Mouse (Mus musculus) heart, embryonic 11.5 days (tissue): ENCODE data around the gene Cbx3. TPM values are rescaled to one million over a fixed set of nuclear protein-coding genes. Genes with fewer than 3 reads are reported as not detected.

ENCODE experiments used
- ATAC-seq: fragments of 200-750 bp; cut with Nextera tagmentation; replicated peaks from 2 replicates; pipeline ENCODE4 v1.8.0; 2017; ENCODE audit warnings: moderate library complexity; ENCODE audit not compliant: insufficient number of reproducible peaks, low FRiP score, low TSS enrichment
- H3K27ac ChIP-seq: fragments of 300-500 bp; sonication (generic); 2 replicates; pipeline ENCODE4 v1.5.1; 2014; ENCODE audit warnings: mild to moderate bottlenecking, low read depth, low read length
- H3K27me3 ChIP-seq: fragments of 300-500 bp; sonication (generic); 2 replicates; pipeline ENCODE4 v1.6.1; 2014; ENCODE audit warnings: mild to moderate bottlenecking, low read length, mixed read lengths; ENCODE audit not compliant: control insufficient read depth, insufficient read depth
- H3K36me3 ChIP-seq: fragments of 300-500 bp; sonication (generic); 2 replicates; pipeline ENCODE4 v1.6.1; 2014; ENCODE audit warnings: mild to moderate bottlenecking, low read length, moderate library complexity, mixed read lengths; ENCODE audit not compliant: control insufficient read depth, insufficient read depth
- H3K4me1 ChIP-seq: fragments of 300-500 bp; sonication (generic); 2 replicates; pipeline ENCODE4 v1.6.1; 2014; ENCODE audit warnings: low read length; ENCODE audit not compliant: control insufficient read depth, insufficient read depth
- H3K4me2 ChIP-seq: fragments of 300-500 bp; sonication (generic); 2 replicates; pipeline ENCODE4 v1.6.1; 2014; ENCODE audit warnings: mild to moderate bottlenecking, moderate library complexity
- H3K4me3 ChIP-seq: fragments of 300-500 bp; sonication (generic); 2 replicates; pipeline ENCODE4 v1.5.1; 2014; ENCODE audit warnings: low read depth, low read length
- H3K9ac ChIP-seq: fragments of 300-500 bp; sonication (generic); 2 replicates; pipeline ENCODE4 v1.6.1; 2014; ENCODE audit warnings: mild to moderate bottlenecking, low read depth, low read length, moderate library complexity
- H3K9me3 ChIP-seq: fragments of 300-500 bp; sonication (generic); replicated peaks from 2 replicates; pipeline ENCODE4 v1.6.1; 2016; ENCODE audit warnings: low read length; ENCODE audit not compliant: control insufficient read depth
- WGBS: fragments of 180-500 bp; shearing (Covaris S2); extraction: QIAGEN DNeasy Blood & Tissue Kit; methylation state at CpG from one replicate; pipeline ENCODE4 v1.1.7; 2014; ENCODE audit not compliant: insufficient replicate concordance; 5-methylcytosine and 5-hydroxymethylcytosine counted together
- polyA plus RNA-seq: library from polyadenylated mRNA; unstranded; fragments of >200 nt; fragmentation: Nextera tagmentation; extraction: Ambion mirVana; gene quantifications from 2 replicates; pipeline ENCODE4 v1.2.1, GENCODE M21; 2014

The Cbx3 gene
- polyA plus RNA-seq, 1 experiment from 2014 or later, result 399 TPM

DNA sequence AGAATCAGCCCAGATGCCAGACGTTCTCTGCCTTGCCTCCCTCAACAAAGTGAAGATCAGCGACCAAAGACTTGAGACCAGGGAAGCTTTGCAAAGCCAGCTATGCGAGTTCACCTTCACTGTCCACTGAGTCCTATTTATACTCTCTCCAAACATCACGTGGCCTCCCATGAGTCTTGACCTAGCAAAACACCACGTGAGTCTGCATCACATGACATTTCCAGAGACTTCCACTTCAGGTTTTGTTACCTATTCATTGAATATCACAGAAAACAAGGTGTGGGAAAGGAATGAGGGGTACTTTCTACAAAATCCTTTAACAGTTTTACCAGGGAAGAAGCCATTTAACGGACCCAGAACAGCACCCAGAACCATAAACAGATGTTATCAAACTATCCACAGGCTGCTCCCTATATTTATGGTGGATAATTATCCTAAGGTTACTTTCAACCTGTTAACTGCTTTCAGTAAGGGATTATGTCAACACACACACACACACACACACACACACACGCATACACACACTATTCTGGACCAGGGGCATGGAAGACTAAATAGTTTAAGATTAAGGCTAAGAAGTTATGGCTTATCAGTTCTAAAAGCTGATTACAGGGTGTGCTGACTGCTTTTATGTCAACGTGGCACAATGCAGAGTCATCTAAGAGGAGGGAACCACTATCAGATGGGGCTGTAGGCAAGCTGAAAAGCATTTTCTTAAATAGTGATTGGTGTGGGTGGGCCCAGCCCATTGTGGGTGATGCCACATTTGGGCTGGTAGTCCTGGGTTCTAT lies 27.4 kb downstream of the Cbx3 start:
- Histone ChIP-seq H3K4me1 (no peaks in the 10 kb centered on the region), H3K9ac (no peak overlapping the region), H3K27ac (no peak overlapping the region), H3K36me3 (no peaks in the 10 kb centered on the region), H3K9me3 (no peaks in the 10 kb centered on the region), H3K4me2 (no peak overlapping the region), H3K4me3 (no peak overlapping the region), H3K27me3 (no peaks in the 10 kb centered on the region)
- ATAC-seq, result no peak
- 55% methylated on average over 8 of the region's 8 CpGs for WGBS

DNA sequence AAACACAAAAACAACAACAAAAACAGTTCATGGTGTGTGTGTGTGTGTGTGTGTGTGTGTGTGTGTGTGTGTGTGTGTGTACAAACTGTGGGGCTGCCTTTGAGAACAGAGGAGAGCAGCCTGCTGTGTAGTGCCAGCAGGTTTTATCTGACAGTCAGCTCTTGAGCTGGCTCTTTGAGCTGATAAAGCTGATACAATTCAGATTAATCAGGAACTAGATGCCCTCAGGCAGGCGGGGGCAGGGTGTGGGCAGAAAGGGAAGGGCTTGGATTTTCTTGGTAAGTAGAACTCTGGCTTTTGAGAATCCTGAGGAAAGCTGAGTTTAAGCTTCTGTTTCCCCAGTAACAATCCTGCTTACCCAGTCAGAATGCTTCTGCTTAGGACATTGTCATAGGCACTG lies 35.5 kb downstream of the Cbx3 start:
- no peak for ATAC-seq
- Histone ChIP-seq H3K4me3 (no peak overlapping the region), H3K36me3 (no peaks in the 10 kb centered on the region), H3K4me2 (no peak overlapping the region), H3K9me3 (no peaks in the 10 kb centered on the region), H3K27ac (no peak overlapping the region), H3K4me1 (0 out of 2 replicates have a peak, but pooled peaks cover 2% of the 10 kb centered on the region), H3K9ac (0 out of 2 replicates have a peak overlapping the region, but pooled peaks have one; percentile 16), H3K27me3 (no peaks in the 10 kb centered on the region)
- 12% methylated on average over 1 of the region's 1 CpGs for WGBS

DNA sequence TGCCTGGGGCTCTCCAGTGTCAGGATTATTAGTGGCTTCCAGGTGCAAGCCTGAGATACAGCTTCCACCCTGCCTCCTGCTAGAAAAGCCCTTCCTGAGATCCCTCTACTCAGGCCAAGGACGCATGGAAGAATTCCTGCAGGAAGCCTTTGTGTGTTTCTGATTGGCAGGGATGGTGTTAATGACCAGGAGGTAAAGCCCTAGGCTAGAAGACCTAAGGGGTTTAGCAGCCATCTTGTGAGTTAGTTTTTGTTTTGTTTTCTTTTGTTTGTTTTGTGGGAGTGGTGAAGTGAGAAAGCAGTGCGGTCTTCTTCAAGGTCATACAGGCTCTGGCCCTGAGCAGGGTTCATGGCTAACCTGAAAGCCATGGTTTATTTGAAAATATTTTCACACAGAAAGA lies 37.4 kb downstream of the Cbx3 start:
- Histone ChIP-seq H3K36me3 (no peaks in the 10 kb centered on the region), H3K9ac (no peak overlapping the region), H3K27ac (no peak overlapping the region), H3K4me1 (0 out of 2 replicates have a peak, but pooled peaks cover 2% of the 10 kb centered on the region), H3K27me3 (no peaks in the 10 kb centered on the region), H3K4me2 (no peak overlapping the region), H3K9me3 (no peaks in the 10 kb centered on the region), H3K4me3 (no peak overlapping the region)
- WGBS, result 71% methylated on average over 2 of the region's 2 CpGs
- ATAC-seq, result no peak

DNA sequence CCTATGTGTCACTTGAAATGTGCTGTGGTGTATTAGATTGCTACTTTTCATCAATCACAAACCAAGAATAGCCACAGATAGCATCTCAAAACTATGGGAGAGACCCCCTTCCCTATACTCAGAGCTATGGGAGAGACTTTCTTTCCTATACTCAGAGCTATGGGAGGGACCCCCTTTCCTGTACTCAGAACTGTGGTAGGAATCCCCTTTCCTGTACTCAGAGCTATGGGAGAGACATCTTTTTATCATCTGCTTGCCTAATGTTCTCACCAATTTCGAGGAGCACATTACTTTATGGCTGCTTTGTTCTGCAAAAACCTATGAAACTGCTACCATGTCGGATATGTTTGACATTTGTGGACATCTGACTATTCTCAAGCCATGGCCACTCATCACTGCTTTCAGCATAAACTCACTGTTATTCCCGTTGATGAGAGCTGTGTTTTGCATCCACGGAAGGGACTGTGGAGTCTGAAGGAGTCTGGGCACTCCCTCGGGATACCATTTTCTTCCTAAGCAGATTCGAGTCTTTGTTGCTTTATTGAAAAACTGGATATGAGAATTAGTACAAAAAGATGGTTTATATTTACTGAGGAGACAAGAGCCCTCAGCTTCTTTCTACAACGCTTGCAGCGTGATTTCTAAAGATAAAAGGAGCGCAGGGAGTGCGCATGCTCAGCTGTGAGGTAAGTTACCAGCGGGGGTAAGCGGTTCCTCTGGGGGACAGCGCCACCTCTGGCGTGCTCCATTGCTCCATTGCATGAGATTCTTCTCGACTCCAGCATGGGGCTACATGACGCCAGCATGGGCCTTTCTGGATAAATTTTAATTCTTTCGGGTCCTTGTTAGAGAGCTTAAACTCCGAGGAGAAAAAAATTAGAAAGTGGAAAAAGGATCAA lies 38.8 kb downstream of the Cbx3 start:
- Histone ChIP-seq H3K4me1 (0 out of 2 replicates have a peak, but pooled peaks cover 2% of the 10 kb centered on the region), H3K9me3 (no peaks in the 10 kb centered on the region), H3K27ac (no peak overlapping the region), H3K4me2 (peak overlapping the region; percentile 58), H3K4me3 (peak overlapping the region; percentile 30), H3K36me3 (no peaks in the 10 kb centered on the region), H3K27me3 (no peaks in the 10 kb centered on the region), H3K9ac (peak overlapping the region; percentile 40)
- no peak for ATAC-seq
- WGBS, result 23% methylated on average over 18 of the region's 18 CpGs

DNA sequence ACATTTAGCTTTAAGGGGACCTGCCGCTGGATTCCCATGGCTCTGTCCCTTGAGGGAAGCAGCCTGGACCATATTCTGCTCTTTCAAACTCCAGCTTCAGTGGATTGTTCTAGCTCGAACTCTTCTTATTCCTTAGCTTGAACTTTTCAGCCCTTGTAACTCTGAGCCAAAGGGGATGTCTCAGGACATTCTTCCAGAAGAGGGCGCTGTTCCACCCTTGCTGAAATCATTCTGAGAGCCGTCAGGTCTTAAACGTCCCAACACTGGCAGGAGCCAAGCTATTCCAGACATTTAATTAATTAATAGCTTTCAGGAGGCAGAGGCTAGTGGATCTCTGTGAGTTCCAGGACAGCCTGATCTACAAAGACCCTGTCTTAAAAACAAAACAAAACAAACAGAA lies 39.9 kb downstream of the Cbx3 start:
- H3K27ac ChIP-seq, result no peak overlapping the region
- H3K4me1 ChIP-seq, result 0 out of 2 replicates have a peak, but pooled peaks cover 2% of the 10 kb centered on the region
- H3K4me3 ChIP-seq, result no peak overlapping the region
- no peak overlapping the region for H3K9ac ChIP-seq
- H3K9me3 ChIP-seq, result no peaks in the 10 kb centered on the region
- H3K27me3 ChIP-seq, result no peaks in the 10 kb centered on the region
- no peaks in the 10 kb centered on the region for H3K36me3 ChIP-seq
- H3K4me2 ChIP-seq, result no peak overlapping the region
- no peak for ATAC-seq
- 26% methylated on average over 5 of the region's 5 CpGs for WGBS

DNA sequence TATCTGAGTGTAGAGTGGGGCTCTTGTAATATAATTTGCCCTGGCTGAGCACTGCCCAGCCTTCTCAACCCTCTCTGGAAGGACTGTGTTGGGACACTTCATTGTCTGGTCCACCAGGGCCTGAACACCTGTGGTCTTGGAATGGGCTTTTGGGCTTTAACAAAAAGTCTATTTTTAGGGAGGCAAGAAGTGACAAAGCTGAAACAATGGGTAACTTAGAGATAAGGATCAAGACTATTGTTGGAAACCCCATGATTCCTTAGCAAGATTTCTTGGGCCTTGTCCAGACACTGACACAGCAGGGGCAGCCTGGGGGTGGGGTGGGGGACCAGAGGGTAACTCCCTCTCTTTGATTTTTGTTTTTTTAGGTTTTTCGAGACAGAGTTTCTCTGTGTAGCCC lies 40.8 kb downstream of the Cbx3 start:
- ATAC-seq, result no peak

DNA sequence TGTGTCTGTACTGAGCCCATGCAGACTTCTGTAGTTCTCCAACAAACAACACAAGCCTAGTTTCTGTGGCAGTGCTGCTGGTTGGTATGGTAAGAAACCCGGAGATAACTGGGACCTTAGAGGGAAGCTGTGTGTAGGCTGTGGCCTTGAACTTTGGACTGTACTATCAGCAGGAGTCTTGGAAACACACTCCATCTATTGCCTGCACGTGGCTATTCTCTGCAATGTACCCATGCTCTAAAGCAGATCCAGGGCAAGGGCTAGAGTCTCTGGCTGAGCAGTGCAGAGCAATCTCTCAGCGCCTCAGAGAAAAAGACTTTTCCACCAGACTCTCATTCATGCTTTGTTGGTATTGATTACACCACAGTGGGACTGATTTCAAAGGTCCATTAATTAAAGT lies 43.6 kb downstream of the Cbx3 start:
- H3K4me2 ChIP-seq, result no peak overlapping the region
- no peak for ATAC-seq
- H3K27me3 ChIP-seq, result no peaks in the 10 kb centered on the region
- no peak overlapping the region for H3K9ac ChIP-seq
- no peaks in the 10 kb centered on the region; the same call in 1 of the 2 replicates for H3K9me3 ChIP-seq
- 0 out of 2 replicates have a peak, but pooled peaks cover 2% of the 10 kb centered on the region for H3K4me1 ChIP-seq
- H3K36me3 ChIP-seq, result no peaks in the 10 kb centered on the region
- 66% methylated on average over 3 of the region's 3 CpGs for WGBS
- no peak overlapping the region for H3K4me3 ChIP-seq
- no peak overlapping the region for H3K27ac ChIP-seq

More for the DNA sequence above, 40.8 kb downstream of the Cbx3 start:
- 60% methylated on average over 1 of the region's 1 CpGs for WGBS
- H3K27me3 ChIP-seq, result no peaks in the 10 kb centered on the region
- H3K4me2 ChIP-seq, result no peak overlapping the region
- no peak overlapping the region for H3K9ac ChIP-seq
- H3K36me3 ChIP-seq, result no peaks in the 10 kb centered on the region
- H3K4me1 ChIP-seq, result 0 out of 2 replicates have a peak, but pooled peaks cover 2% of the 10 kb centered on the region
- H3K9me3 ChIP-seq, result no peaks in the 10 kb centered on the region
- H3K27ac ChIP-seq, result no peak overlapping the region
- H3K4me3 ChIP-seq, result no peak overlapping the region

DNA sequence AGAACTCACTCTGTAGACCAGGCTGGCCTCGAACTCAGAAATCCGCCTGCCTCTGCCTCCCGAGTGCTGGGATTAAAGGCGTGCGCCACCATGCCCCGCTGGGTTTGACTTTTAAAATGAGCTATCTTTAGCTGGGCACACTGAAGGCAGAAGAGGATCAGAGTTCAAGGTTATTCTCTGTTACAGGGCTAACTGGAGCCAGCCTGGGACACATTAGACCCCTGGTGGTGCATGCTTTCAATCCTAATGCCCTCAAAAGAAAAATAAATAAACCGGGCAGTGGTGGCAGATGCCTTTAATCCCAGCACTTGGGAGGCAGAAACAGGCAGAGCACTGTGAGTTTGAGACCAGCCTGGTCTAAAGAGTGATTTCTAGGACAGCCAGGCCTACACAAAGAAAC lies 44.7 kb downstream of the Cbx3 start:
- no peaks in the 10 kb centered on the region for H3K4me1 ChIP-seq
- H3K4me2 ChIP-seq, result no peak overlapping the region
- no peaks in the 10 kb centered on the region for H3K27me3 ChIP-seq
- H3K36me3 ChIP-seq, result no peaks in the 10 kb centered on the region
- H3K4me3 ChIP-seq, result no peak overlapping the region
- H3K9ac ChIP-seq, result no peak overlapping the region
- H3K9me3 ChIP-seq, result no peaks in the 10 kb centered on the region; the same call in 1 of the 2 replicates
- no peak for ATAC-seq
- 84% methylated on average over 7 of the region's 7 CpGs for WGBS
- H3K27ac ChIP-seq, result no peak overlapping the region
